8 mouse cellular contexts compared by ENCODE assay signal in the genomic region with DNA sequence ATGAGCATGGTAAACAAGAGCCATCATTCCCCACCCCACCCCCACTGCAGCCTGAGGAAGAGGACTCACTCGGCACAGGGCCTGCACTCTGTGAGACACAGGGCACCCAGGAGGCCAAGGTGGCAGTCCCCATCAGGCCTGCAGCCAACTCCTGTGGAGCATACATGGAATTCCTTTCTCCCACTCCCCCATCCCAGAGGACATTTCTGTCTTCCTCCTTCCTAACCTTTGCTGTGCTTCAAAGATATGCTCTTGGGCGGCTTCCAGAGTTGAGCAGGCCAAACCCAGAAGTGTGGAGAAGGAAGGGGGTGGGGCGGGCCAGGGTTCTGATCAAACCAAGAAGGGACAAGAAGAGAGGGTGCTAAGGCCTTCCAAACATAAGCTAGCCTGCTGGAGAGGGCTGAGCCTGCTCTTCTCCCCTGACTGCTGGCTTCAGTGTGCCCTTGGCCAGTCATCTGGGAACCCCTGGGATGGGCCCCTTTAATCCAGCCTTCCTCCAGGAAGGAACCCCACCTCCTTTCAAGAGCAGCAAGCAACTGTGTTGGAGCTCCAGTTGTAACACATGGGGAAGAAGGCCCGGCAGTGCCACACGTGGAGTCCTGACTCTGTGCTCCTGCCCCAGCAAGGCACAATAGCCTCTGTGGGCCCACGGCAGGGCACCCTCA. TPM values are rescaled to one million over a fixed set of nuclear protein-coding genes. Genes with fewer than 3 reads are reported as not detected.
DNase-seq lines count a peak whose midpoint lies in the region; ATAC-seq and TF ChIP-seq lines count a peak whose summit lies in the region.

No protein-coding gene starts in this region.

- H3K4me2 ChIP-seq in heart, embryonic 15.5 days: peak overlapping the region; percentile 49

- TF ChIP-seq CTCF in G1E (IDR thresholded peaks at IDR 0.05; ENCODE audit: low read depth, low read length): no peak

- H3K9ac ChIP-seq in heart, embryonic 15.5 days: peak overlapping the region; percentile 34; the same call in 1 of the 2 replicates

- peak overlapping the region; percentile 54; the same call in 1 of the 2 replicates for H3K4me3 ChIP-seq in G1E (ENCODE audit: low read depth, low read length)
- H3K4me3 ChIP-seq in heart, embryonic 15.5 days: peak overlapping the region; percentile 17

- DNase-seq in G1E (ENCODE audit: low spot score): no peak
- DNase-seq in adipocyte (ENCODE audit: low spot score): peak; percentile 40
- DNase-seq in kidney, postnatal 10 days: peak; percentile 90
- peak; percentile 72 for DNase-seq in lung, postnatal 25 days (ENCODE audit: low spot score)
- no peak for DNase-seq in thymus, postnatal 0 days (ENCODE audit: low spot score)
- no peak for DNase-seq in left cerebral cortex, adult 18-20 months (ENCODE audit: low spot score in 2 of 2)

- H3K36me3 ChIP-seq in G1E (replicated peaks): peaks cover 81% of the 10 kb centered on the region
- H3K36me3 ChIP-seq in heart, embryonic 15.5 days: no peaks in the 10 kb centered on the region

- peaks cover 75% of the 10 kb centered on the region for H3K4me1 ChIP-seq in G1E (ENCODE audit: insufficient read depth, low read depth, low read length)
- peaks cover 91% of the 10 kb centered on the region for H3K4me1 ChIP-seq in heart, embryonic 15.5 days (replicated peaks)

- no peaks in the 10 kb centered on the region; the same call in 1 of the 2 replicates for H3K27me3 ChIP-seq in G1E (ENCODE audit: insufficient read depth, low read length)
- H3K27me3 ChIP-seq in heart, embryonic 15.5 days: no peaks in the 10 kb centered on the region

- H3K9me3 ChIP-seq in G1E (replicated peaks): no peaks in the 10 kb centered on the region
- no peaks in the 10 kb centered on the region for H3K9me3 ChIP-seq in heart, embryonic 15.5 days (replicated peaks)

- WGBS in heart, embryonic 15.5 days: 7% methylated on average over 6 of the region's 6 CpGs

- no peak for ATAC-seq in G1E (ENCODE audit: extremely low read depth, insufficient number of reproducible peaks, low FRiP score, poor library complexity, severe bottlenecking)
- peak; percentile 69 for ATAC-seq in heart, embryonic 15.5 days (replicated peaks; ENCODE audit: insufficient number of reproducible peaks, insufficient read depth, low FRiP score, low read depth)
- no peak for ATAC-seq in cerebellum, adult (ENCODE audit: insufficient number of reproducible peaks, low FRiP score, low TSS enrichment)

- H3K27ac ChIP-seq in heart, embryonic 15.5 days: peak overlapping the region; percentile 94

RNA-seq across cellular contexts. Expression of gene 4930404H24Rik, which starts 55.8 kb away (rescaled TPM):
- total RNA-seq in G1E (2014; fragmentation: Nextera tagmentation): not detected in 2 replicates
- not detected in 2 replicates for total RNA-seq in G1E (2017)
- polyA plus RNA-seq in G1E (2012): not detected in 2 replicates
- polyA plus RNA-seq in heart, embryonic 15.5 days (2015; fragmentation: Nextera tagmentation; extraction: Ambion mirVana): not detected in 2 replicates
- not detected in 2 replicates for polyA plus RNA-seq in thymus, postnatal 0 days (2015; fragmentation: Nextera tagmentation; extraction: Ambion mirVana)
- total RNA-seq in left cerebral cortex, adult 18-20 months (2021): 1 to 10 TPM in 1 of 2 experiments, not detected in 1; 1.3 TPM

Comparison
In these comparisons a context has a peak if more than half of its experiments do, and no peak if none do; other contexts are left out.
1. DNase-seq: peak in adipocyte (single experiment), kidney, postnatal 10 days (single experiment) and lung, postnatal 25 days (single experiment); none in G1E (single experiment), thymus, postnatal 0 days (single experiment) and left cerebral cortex, adult 18-20 months (0 of 2).